Mouse (Mus musculus): ENCODE results near the gene Pctp.
A peak's percentile ranks its signal among the peaks of the same experiment; 100 is the strongest.

Pctp gene

DNA sequence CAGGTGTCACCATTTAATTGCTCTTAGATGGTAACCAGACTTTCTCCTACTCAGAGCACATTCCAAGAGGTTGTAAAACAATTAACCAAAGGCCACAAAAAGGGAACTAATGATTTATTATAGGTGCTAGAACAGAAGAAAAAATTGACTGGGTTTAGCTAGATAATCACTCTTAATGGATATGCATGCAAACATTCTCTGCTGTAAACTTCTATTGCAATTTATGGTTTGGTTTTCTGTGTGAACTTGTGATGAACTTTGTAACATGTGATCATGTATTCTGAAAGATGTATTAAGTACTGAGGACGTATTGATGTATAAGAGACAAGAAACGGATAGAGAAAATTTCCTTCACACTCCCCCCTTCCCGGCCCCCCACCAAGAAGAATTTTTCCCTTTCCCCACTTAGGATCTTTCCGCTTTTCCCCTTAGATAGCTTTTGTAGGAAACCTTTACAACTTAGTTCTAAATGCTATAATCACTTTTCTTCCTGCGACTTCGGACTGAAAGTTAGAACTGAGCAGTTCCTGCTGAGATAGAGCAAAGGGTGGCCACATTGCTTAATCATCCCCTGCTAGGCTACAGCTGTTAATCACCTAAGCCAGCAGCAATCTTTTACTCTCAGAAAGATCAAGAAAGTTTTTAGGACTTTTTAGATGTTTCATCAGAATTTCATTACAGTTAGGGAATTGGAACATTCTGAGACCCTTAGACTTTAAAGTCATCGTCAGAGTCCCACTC, 5.3 kb upstream of the Pctp start:
- DNase-seq (ENCODE audit: low read depth) = no peak

GRCm38 (mm10) chr11:90006111-90006510, 3.4 kb upstream of the Pctp start:
- no peak for DNase-seq (ENCODE audit: low read depth)

DNA sequence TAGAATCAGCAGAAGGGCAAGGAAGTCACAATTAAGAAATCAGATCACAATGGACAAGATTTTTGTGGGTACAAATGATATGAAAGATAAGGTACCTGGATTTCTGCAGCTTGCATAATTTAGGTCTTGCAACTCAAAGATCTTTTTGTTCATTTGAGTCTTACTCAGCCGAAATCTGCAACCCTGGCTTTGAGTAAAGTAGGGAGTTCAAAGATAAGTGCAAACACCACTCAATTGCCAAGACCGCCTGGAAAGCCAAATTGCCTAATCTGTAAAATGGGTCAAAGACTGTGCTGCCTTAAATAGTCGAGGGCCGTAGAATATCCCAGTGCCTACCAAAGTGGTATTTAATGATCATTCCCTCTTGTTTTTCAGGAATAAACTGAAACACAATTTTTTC, 692 bp upstream of the Pctp start:
- DNase-seq (ENCODE audit: low read depth) = no peak

GRCm38 (mm10) chr11:90002987-90003348, 274 bp upstream of the Pctp start:
- no peak for DNase-seq (ENCODE audit: low read depth)

DNA sequence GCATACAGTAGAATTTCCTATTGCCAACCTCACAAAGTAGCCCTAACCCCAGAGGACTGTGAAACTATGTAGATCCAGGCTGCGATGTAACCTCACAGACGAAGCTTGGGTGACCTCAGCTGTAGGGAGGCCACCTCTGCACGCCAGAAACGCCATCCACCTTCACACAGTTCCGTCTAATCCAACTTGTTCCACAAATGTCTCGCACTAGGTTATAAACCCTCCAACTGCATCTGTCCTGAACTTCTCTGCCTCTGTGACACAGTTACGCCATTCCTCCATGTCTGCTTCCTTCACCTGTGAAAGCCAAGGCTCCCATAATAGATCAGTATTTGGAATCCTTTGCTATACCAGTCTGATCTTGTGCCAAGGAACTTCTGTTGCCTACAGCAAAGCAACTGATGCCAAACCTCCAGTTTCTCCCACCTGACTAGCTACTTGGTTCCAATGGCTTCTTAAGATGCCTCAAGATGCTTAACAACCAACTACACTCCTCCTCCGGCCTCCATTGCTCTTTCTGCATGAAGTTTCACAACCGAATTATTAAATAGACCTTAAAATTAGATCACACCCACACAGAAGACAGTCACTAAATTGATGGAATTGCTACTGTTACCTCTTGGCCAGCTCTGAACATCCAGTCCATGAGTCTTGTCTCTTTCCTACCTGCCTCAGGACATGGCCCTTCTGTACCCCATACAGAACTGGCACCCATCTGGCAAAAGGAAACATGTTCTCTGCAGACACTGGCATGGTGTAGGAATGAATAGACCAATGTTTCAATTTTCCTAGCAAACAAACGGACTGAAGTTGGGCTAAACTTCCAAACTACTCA, 1.1 kb downstream of the Pctp start:
- DNase-seq (ENCODE audit: low read depth) = peak; percentile 5

DNA sequence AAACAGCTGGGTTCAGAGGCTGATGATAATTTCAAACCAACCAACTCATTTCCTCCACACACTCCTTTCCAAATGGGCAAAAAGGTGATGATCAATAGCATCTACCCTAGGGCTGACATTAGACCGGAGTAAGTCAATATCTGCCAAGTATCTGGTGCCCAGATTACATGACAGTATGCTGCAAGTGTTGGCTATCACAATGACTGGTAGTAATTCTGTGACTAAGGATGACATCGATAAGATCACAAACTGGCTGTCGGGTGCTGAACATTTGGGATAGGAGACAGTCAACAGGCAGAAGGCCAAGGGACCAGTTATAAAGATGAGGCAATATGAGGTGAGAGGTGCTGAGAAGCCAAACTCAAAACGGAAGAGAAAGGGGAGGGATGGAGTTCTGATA, 2.0 kb downstream of the Pctp start:
- no peak for DNase-seq (ENCODE audit: low read depth)

DNA sequence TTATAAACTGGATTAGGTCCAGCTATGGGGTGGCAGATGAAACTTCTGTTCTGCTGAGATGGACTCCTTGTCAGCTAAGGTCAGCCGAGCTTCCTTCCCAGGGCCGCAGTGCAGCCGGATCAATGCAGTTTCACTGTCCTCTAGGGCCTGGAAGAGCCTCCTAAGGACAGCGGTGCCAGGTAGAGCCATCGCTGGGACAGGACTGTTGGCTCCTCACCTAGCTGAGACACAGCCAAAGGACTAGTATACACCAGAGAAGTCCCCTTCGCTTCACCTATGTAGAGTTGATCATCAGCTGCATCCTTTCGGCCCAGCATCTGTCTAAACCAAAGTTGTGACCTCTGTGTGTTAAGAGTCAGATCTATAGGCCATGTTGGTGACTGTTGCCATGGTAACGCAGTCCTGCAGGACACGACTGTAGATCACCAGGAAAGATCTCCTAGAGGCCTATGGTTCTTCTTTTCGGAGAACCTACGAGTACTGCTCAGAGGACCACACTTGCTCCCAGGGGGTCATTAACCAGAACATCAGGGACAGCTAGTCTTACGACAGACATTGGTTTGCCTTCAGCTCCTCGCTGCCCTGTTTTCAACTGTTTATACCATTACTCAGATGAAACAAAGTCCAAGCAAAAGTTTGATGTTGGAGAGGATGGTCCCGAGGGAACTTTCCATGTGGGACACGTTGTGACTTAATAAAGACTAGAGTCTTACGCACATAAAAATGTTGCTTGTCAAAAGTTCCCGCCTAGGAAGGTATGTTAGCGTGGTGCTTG, 3.5 kb downstream of the Pctp start:
- no peak for DNase-seq (ENCODE audit: low read depth)

- no peak for DNase-seq (ENCODE audit: low read depth)
These were observed 5.8 kb downstream of the Pctp start for GRCm38 (mm10) chr11:89996856-89997255.

GRCm38 (mm10) chr11:89996406-89996805, 6.3 kb downstream of the Pctp start:
- no peak for DNase-seq (ENCODE audit: low read depth)

- DNase-seq (ENCODE audit: low read depth) = no peak
These were observed 7.1 kb downstream of the Pctp start for GRCm38 (mm10) chr11:89995596-89995995.

DNA sequence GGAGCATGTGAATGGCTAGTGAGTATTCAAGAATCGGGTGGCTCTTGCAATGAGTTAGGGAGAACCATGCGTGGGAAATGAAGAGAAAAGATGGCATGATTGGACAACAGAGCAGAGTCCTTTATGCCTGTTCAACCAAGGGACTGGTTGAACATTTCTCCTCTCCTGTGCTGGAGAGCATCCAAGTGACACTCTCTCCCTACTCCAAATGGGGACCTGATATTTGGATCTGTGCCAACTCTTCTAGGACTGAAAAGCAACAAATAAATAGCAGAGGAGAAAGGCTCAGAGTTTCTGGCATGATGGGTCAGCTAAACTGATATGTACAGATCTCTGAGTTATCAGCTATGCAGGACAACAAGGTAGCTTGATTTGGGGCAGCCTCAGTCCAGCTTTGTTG, 8.0 kb downstream of the Pctp start:
- DNase-seq (ENCODE audit: low read depth) = no peak

DNA sequence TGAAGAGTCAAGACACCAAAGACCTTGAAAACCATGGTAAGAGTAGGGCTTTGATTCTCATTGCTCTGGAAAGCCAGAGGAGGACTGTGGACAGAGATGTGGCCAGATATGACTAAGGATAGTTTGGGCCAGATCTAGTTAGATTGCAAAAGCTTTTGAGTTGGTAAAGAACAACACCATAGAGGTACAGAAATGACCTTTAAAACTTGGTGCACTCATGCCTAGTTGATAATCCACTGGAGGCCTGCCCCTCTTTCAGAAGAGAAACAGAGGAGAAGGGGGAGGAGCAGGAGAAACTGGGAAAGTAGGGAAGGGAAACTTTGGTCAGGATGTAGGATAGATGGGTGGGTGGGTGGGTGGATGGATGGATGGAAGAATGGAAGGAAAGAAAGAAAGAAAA, 11.0 kb downstream of the Pctp start:
- DNase-seq (ENCODE audit: low read depth) = no peak

DNA sequence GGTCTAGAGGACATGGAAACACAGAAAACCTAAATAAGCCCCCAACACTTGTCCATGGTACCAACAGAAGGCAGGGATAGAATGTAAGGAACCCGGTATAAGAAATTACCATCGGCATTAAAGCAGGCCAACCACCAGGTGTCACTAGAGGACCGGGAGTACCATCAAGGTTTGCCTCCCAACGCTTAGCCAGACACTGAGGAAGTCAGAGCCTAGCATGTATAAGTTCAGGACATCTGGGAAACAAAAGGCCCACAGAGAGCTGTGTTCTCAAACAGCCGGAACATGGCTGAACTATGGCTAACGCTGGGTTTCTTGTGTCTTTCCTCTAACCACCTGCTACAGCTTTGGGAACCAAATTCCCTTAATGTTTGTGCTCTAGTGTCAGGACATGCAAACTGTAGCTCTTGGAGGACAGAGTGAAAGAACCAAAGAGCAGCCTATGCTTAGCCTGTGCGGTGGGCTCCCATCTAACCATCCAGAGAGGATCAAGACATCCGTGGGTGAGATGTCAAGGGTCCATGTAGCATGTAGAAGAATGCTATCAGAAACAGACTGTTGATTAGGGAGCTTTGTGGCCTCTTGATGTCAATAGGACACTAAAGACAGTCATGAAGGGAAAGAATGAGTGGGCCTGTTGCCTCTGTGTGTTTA, 13.6 kb downstream of the Pctp start:
- peak; percentile 58 for DNase-seq (ENCODE audit: low read depth)

GRCm38 (mm10) chr11:89986516-89986915, 16.2 kb downstream of the Pctp start:
- no peak for DNase-seq (ENCODE audit: low read depth)

DNA sequence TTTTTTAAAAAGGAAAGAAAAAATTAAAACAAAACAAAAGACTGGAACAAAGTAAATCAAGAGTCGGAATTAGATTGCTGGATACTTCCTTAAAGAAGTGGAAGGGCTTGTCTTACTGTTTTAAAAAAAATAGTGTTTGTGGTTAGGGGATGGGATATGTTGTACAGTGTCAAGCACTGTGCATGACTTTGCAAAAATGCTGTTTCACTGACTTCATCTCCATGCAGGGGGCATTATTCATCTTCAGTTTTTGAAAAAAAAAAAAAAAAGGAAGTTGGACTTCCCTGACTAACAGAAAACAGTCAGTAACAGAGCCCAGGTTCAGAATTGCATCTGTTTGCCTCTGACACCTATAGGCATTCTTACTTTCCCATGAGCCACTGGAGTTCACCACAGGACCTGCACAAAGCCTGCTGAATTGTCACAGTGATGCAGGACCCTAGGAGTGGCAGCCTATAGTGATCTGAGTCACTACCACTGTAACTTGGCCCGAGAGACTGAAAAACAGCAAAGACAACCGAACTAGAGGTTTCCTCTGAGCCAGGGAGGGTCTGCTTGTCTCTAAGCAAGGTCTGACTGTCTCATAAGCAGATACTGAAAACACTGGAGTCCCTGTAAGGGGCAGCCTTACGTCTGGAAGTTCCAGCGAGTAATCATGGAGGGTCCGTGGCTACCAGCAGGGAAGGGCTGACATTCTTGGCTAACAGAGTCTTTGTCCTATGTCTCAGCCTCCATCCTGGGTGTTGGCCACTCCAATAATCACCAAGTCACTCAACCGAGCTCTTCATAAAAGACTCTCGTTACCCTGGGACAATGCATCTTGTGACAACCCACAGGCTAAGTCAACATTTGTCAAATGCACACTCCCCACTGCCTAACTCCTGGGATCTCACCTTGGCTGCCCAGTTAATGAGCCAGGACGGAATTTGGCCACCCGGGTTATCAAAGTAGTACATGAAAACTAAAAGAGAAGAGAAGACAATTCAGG, 17.2 kb downstream of the Pctp start:
- no peak for DNase-seq (ENCODE audit: low read depth)

DNA sequence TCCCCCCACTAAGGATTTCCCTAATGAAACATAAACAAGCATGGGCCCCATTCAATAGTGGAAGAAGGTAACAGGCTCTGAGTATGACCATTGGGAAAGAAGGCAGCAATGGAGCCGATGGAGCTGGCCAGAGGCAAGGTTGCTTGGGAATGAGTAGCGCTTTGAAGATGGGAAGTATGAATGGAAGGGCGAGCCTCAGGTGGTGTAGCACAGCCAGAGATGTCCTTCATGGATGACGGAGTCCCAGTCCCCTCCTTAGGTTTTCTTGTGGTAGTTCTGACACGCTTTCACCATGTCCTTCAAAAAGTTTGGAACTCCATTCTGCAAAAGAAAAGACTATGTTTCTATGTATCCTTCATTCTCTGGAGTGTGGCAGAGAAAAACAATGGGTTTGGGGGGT, 18.3 kb downstream of the Pctp start:
- DNase-seq (ENCODE audit: low read depth) = no peak

- DNase-seq (ENCODE audit: low read depth) = no peak
These were observed 19.8 kb downstream of the Pctp start for GRCm38 (mm10) chr11:89982918-89983317.

DNA sequence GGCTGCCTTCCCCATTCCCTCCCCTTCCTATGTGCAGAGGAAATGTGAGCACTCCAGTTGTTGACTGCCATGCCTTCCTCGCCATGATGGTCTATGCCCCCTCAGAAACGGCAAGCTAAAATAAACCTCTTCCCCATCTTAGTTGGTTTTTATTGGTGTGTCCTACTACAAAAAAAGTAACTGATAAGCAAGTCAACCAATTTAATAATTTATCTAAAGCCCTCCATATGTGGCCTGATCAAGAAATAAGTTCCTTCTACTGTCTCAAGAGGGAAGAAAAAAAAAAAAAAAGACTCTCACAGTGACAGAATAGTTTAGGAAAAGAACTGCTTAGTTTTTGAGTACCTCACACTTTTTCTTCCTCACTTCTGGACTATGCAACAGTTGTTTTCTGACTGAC, 22.6 kb downstream of the Pctp start:
- DNase-seq (ENCODE audit: low read depth) = no peak

DNA sequence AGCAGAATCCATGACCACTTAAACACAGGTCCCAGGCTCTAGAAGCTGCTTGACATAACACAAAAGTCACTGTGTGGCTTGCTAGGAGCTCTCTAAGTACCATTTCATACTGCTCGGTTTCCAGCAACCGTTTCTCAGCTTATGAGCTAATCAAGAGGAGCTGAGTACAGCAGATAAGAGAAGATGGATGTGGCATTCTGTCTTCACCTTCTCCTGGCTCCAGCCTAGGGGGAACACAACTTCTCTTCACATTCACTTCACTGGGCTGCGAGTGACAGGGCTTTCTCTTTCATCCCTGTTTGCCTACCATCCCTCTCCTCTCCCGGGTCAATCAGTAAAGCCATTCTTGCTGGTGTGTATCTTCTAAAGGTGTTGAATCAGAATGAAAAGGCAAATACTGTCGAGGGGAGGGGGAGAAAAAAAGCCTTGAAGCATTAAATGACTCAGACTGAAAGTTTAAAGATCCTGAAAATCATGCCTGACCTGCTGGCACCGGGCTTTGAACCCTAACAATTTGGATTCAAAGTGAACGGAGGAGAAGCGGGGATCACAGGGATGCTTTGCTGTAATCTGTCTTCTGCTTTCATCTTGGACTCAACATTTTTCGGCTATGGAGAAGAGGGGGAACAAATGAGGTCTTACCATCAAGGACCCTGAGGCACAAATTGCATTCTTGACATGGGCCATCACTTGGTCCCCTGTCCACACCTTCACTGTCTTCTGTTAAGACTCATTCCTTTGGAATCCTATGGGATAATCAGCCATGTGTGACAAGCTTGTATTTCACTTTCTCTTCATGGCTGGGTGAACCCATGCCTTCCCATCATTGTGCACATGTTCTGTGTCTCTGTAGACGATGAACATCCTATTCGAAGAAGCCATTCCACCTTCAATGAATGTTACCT, 23.5 kb downstream of the Pctp start:
- no peak for DNase-seq (ENCODE audit: low read depth)

GRCm38 (mm10) chr11:89978353-89978831, 24.3 kb downstream of the Pctp start:
- no peak for DNase-seq (ENCODE audit: low read depth)

All from naive thymus-derived CD4-positive, alpha-beta T cell, adult 2 months (primary cell).